Mouse (Mus musculus) spleen, embryonic (tissue): Measurements from ENCODE around the gene Car9.
"Not testable (repeated sequence)": the region's sequence is repeated elsewhere in the genome, so short reads cannot be mapped to it uniquely, and the experiment has no call there.

Experiments
- CTCF ChIA-PET: fragments of 350-600 bp; sonication (Branson Sonifier 250); formaldehyde crosslinking; loops from one replicate; lab custom pipeline; 2022; lab: Charles Lee

Gene Car9

DNA sequence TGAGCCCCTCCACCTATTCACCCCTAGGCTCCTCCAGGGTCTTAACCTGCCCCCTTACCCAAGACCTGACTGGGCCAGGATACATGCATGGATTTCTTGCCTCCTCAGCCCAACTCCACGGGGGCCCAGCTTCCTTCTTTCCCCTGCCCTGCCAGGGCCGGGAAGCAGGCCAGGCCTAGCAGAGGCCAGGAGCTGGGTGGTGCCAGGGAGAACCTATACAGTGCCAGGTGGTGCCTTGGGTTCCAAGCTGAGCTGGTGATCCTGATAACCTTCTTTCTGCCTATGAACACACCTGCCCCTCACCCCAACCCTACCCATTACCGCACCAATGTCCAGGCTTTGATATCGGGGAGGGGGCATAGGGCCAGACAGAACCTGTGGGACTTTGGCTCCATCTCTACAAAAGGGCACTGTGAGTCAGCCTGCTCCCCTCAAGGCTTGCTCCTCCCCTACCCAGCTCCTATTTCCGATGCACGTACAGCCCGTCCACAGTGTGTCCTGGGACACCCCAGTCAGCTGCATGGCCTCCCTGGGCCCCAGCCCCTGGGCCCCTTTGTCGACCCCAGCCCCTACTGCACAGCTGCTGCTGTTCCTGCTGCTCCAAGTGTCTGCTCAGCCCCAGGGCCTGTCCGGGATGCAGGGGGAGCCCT is at the start of gene Car9:
Car9 (plus strand) TSS at position 431 of the 650 bp plus-strand sequence.
- CTCF ChIA-PET, result no interaction called here

DNA sequence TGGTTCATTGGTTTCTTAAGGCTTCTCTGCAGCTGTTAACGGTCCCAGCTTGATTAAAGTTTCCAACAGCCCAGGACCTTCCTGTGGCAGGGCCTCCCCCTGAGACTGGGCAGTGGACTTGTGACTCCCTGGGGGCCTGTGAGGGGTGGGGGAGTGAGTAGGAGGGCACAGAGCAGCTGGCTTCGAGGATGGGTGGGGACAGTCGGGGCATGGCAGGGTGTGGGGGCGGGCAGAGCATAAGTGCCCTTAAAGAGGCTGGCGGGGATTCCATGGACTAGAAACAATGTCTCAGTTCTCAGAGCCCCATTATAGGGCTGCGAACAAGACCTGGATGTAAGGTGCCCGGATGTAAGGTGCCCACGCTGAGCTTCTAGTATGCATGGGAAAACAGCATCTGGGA is 49.6 kb upstream of the Car9 start:
- CTCF ChIA-PET, result interaction anchor here (0.6 to 1.2 kb wide), 3 partner anchors 11 to 26 kb away, joined by 3 to 4 read pairs (median 4); no protein-coding TSS in a partner anchor

DNA sequence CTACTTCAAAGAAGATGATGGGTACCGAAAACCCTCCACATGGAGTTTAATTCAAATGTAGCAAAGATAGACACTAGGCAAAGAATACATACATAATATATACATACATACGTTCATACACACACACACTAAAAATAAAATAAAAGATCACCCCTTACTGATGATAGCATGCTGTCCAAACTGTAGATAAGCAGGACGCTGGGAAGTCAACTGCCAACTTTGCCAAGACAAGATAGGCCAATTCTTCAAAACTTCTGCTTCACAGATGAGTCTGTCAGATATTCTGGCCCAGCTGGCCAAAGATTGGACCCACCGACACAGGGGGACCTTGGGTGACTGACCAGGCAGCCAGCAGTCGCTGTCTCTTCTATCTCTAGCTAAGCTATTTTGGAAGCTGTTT is 43.7 kb upstream of the Car9 start:
- CTCF ChIA-PET, result no interaction called here

DNA sequence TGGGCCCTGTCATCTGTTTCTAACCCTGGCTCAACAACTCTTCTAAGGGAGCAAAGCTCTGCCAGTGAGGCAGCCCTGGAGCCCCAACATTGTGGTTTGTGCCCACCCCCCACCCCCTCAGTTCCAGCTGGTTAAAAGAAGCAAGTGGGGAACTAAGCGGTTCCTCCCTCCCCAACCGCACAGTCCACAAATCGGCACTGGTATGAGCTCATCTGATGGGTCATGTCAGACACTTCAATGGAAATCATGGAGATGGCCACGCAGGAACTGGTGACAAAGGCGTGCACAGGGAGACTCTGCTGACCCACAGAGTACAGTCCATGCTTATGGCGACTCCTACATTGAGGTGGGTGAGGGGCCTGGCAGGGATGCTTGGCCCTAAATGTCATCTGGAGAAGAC is 40.8 kb upstream of the Car9 start:
- CTCF ChIA-PET, result interaction anchor here (0.5 to 1.0 kb wide), 3 partner anchors 12 to 218 kb away, joined by 3 to 16 read pairs (median 6); partner anchors contain the start of gene Cd72

DNA sequence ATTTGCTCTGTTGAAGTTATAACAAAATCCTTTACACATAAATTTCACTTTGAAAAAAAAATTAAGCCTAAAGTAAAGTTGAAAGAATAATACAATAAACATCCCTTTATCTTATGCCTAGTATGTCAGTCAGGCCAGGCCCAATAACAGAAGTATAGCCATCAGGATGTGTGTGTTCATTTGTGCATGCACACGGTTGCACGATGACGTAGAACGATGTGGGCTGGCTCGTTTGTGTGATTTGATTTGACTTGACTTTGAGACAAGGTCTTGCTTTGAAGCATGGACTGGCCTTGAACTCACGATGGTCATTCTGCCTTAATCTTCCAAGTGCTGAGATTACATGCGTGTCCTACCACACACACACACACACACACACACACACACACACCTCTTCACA is 39.9 kb upstream of the Car9 start:
- CTCF ChIA-PET, result interaction anchor here (0.6 to 1.0 kb wide), 5 partner anchors 10 to 217 kb away, joined by 3 to 12 read pairs (median 3); partner anchors contain the start of gene Cd72

DNA sequence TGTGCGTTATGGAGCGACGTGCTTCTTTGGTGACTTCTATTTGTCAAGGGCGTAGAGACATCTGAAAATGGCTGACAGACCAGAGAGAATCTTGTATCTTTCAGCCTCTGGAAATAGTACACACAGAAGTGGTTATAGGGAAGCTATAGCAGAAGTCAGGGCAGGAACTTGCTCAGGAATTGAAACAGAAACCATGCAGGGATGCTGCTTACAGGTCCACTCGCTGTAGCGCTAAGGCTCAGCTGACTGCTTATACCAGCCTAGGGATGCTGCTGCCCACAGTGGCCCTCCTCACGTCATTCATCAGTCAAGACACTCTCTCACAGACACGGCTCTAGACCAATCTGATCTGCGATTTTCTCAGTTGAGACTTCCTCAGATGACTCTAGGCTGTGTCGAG is 36.5 kb upstream of the Car9 start:
- CTCF ChIA-PET, result interaction anchor here (0.8 kb wide), 1 partner anchor 51 kb away, joined by 3 read pairs; no protein-coding TSS in a partner anchor

DNA sequence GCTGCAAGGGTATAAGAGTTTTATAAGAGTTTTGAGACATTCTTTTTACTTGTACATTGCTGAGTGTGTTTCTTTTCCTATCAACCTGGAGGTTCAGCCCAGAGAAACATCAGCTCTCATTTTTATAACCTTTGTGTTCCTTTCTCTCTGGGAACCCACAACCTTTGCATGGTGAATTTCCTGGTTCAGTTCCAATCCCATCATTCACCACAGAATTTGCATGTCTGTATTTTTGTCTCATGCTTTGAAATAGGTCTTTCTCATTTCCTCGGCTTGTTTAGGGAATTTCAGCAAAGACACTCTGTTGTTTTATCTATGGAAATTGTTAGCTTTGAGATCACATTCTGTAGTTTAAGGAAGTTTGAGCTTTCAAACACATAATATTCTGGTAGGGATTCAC is 33.1 kb upstream of the Car9 start:
- CTCF ChIA-PET, result interaction anchor here (1.1 kb wide), 1 partner anchor 30 kb away, joined by 5 read pairs; no protein-coding TSS in a partner anchor

DNA sequence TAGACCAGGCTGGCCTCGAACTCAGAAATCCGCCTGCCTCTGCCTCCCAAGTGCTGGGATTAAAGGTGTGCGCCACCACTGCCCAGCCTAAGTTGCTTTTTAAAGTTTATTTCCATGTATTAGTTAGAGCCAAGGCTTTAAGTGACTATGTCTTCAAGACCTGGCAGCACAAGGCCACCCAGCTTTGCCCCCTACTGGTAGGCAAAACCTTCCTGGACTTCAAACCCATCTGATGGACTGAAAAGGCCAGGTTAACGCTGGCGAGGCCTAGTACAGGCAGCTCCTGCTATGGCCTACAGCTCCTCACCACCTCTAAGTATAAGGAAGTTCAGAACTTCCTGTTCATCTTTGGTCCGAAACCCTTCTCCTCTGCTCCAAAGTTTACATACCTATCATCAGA is 30.2 kb upstream of the Car9 start:
- CTCF ChIA-PET, result interaction anchor here (0.7 to 1.6 kb wide), 4 partner anchors 10 to 29 kb away, joined by 3 to 6 read pairs (median 4); no protein-coding TSS in a partner anchor

DNA sequence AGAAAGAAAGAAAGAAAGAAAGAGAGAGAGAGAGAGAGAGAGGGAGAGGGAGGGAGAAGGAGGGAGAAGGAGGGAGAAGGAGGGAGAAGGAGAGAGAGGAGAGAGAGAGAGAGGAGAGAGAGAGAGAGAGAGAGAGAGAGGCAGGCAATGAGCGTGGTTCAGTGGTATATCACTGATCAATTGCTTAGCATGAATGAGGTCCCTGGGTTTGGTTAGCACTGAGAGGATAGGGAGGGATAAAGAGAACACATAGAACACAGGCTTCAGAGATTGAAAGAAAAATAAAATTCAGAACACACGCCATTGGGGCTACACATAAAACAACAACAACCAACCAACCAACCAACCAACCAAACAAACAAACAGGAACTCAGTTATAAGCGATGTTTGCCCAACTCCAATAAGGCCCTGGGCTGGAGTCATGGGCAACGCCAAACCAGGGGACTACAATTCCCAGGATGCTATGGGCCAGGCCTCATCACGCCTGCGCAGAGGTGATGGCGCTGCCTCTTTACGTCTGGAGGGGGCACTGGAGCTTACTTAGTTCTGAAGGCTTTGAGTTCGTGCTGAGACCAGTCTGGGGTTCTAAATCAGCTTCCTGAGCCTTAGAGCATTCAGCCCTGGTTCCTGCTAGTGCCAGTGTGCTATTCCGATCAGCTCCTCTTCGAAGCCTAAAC is 28.8 kb upstream of the Car9 start:
- CTCF ChIA-PET, result no interaction called here

DNA sequence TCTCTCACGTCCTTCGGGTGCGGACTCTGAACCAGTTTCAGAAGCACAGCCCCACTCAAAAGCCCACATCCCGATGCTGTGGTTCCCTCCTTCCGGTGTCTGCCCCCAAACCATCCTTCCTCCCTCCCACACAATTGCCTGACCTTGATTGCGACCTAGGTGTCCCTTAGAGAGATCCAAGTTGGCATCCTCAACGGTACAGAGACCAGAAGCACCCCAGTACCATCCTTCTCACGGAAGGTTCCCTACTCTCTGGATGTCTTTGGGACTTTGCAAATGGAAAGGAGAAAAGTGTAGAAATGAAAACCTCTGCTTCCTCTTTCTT is 28.3 kb upstream of the Car9 start:
- CTCF ChIA-PET, result interaction anchor here (0.6 to 1.1 kb wide), 4 partner anchors 15 to 44 kb away, joined by 3 to 19 read pairs (median 3); no protein-coding TSS in a partner anchor

DNA sequence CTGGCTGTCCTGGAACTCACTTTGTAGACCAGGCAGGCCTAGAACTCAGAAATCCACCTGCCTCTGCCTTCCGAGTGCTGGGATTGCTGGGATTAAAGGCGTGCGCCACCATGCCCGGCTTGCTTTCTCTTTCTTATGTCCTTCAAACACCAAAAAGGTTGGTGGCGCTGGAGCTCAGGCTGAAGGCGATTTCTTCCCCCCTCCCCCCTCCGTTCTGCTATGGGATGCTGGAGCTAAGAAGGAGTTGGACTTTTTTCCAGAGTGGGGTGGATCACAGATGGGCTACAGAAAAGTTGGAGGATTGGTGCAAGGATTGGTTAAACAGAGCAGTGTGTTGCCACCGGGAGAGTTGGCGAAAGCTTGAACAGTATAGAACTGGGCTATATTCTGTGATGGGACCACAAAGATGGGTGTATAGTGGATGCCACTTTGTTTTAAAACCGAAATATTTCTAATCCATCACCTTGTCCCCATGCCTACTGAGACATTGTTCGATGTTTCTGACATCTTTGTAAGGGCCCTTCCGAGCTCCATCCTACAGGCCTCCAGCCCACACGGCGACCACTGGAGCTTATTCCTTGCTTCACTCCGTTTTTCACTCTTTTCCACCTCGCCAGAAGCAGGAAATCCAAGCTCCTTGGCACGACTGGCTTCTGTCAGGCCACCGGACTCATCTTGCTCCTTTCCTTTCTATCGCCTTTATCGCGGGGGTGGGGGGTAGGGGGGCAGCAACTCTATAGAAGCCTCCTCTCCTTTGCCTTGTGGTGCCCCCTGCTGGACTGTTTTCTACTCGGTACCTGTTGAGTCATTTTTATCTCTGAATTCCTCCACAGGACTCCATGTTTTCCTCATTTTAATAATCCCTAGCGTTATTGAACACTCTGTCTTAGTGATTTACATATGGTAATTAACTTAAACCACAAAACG is 27.6 kb upstream of the Car9 start:
- CTCF ChIA-PET, result interaction anchor here (0.6 to 1.1 kb wide), 10 partner anchors 10 to 178 kb away, joined by 3 to 19 read pairs (median 4); no protein-coding TSS in a partner anchor

DNA sequence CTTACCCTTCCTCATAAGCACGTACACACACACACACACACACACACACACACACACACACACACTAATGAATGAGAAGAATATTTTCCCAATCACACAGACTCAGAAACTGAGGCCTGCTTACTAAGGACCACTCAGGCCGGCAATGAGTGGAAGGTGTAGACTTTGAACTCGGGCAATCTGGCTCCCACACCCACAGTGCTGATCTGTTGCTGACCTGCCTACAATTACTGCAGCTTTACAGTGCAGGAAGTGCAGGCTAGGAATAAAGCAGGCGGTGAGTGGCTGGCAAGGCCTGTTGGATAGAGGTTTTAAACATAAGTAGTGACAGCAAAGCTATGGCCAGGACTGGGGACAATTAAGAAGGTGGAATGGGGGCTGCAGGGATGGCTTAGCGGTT is 25.8 kb upstream of the Car9 start:
- CTCF ChIA-PET, result interaction anchor here (0.6 to 1.6 kb wide), 4 partner anchors 12 to 48 kb away, joined by 5 to 12 read pairs (median 6); partner anchors contain the start of gene Ccdc107

DNA sequence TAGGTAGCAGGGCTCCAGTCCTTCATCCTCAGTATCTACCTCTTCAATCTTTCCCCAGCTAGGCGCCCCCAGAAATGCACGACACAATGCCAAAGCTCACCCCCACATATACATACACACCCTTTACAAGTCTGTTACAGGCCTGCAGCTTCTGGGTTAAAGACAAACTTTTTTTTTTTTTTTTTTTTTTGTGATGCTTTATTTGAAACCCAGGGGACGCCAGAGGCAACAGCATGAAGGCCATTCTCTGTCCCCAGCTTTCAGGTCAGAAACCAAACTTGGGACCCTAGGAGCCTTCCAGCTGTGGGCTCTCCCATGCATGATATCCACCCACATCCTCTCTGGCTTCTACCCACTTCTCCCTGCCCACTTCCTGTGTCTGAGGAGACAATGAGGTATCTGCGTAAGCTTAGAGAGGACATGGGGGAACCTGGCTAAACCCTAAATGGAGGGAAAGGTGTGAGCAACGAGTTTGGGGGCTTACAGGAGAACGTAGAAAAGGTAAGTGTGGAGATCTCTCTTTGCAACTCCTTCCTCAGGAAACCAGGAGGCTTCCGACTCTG is 24.8 kb upstream of the Car9 start:
- CTCF ChIA-PET, result interaction anchor here (0.6 to 1.6 kb wide), 4 partner anchors 11 to 76 kb away, joined by 3 to 5 read pairs (median 4); partner anchors contain the start of gene Ccdc107

DNA sequence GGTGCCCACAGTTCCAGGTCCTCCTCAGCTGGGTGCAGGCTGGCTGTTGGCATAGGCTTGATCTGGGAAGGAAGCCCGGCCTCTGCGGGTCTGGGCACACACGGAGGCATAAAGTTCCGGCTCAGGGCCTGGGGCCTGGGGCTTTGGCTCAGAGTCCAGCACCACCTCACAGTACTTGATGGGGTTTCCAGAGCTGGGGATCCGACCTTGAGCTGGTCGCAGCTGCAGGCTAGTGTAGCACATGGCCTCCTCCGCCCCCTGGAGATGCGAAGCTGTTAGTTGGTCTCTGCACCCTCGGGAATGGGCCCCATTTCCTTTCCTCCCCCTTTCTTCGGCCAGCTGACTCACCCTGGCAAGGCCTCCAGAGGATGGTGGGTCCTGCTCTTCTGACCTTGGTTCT is 24.2 kb upstream of the Car9 start:
- CTCF ChIA-PET, result interaction anchor here (0.5 to 0.8 kb wide), 3 partner anchors 10 to 75 kb away, joined by 3 read pairs; partner anchors contain the start of gene Ccdc107

DNA sequence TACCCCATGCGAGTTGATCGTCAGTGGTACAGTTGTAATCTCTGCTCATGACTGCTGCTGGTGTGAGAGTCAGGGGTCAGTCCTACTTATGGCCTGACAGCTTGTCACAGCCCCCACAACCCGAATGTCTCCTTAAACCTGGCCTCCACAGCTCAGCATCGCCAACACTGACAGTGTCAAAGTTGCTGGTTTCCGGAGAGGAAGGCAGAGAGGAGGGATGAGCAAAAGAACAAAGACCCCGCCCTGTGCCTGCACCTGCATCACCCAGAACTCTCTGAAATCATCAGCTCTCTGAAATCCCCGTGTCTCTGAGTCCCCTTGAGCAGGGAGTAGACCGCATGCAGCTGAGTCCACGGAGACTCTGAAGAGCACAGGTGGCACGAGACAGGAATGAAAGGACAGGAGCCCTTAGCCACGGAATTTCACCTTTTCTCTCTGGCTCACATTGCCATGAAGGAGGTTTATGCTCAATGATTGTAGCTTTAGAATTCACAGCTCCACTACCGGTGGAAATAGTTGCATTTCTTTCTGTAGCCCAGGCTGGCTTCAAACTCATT is 23.2 kb upstream of the Car9 start, which contains the start of gene Sit1:
Sit1 (minus strand) TSS at position 200 of the 557 bp plus-strand sequence.
- CTCF ChIA-PET, result no interaction called here

DNA sequence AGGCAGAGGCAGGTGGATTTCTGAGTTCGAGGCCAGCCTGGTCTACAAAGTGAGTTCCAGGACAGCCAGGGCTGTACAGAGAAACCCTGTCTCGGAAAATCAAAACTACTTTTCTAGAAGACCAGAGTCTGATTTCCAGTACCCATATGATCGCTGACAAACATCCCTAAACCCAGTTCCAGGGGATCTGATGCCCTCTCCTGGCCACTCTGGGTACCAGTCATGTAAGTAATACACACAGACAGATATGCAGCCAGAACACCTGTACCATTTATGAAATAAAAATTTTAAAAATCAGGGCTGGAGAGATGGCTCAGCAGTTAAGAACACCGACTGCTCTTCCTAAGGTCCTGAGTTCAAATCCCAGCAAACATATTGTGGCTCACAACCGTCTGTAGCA is 21.1 kb upstream of the Car9 start:
- CTCF ChIA-PET, result not testable (repeated sequence)

DNA sequence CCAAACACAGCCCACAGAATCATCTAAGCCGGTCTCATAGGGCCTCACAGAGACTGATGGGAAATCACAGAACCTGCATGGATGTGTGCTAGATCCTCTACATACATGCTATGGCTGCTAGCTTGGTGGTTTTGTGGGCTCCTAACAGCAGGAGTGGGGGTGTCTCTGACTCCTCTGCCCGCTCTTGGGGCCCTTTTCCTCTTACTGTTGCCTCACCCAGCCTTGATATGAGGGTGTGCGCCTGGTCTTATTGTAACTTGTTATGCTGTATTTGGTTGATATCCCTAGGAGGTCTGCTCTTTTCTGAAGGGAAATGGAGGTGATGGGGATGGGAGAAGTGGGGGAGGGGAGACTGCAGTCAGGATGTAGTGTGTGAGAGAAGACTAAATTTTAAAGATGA is 17.2 kb upstream of the Car9 start:
- CTCF ChIA-PET, result interaction anchor here (0.6 kb wide), 1 partner anchor 10 kb away, joined by 3 read pairs; no protein-coding TSS in a partner anchor

DNA sequence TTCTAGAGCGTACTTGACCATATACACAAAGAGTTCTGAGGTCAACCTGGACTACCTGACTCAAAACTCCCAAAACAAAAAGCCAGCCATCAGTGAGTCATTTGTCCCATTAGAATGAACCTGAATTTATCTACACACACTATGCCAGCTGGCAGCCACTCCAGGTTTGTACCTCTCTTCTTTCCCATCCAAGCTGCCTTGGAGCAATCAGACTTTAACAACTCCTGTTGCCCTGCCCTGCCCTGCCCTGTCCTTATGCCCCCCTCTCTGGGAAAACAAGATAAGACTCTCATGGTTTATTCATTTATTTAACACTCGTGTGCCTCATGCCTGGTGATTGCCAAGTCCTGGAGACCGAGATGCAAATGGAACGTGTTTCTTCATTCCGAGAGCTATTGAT is 16.0 kb upstream of the Car9 start:
- CTCF ChIA-PET, result no interaction called here

DNA sequence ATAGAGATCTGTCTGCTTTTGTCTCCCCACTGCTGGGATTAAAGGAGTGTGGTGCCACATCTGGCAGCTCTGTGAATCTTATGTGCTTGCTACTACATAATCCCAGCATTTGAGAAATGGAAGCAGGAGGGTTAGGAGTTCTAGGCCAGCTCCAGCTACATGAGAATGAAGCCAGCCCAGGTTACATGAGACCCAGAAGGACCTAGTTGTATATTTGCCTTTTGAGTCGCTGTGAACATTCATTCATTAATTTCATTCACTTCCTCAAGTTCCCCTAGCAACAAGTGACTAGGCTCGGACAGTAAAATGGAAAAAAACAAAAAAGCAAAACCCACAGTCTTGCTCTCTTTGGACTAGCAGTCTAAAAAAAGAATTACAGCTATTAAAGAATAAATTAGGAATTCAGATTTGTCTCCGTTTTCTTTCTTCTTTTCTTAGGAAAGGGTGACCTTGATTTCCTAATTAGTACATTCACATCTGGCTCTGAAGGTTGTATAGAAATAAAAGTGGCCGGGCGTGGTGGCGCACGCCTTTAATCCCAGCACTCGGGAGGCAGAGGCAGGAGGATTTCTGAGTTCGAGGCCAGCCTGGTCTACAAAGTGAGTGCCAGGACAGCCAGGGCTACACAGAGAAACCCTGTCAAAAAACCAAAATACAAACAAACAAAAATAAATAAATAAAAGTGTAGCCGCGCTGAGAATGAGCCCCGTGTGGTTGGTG is 14.5 kb upstream of the Car9 start:
- CTCF ChIA-PET, result interaction anchor here (0.7 to 1.3 kb wide), 3 partner anchors 10 to 102 kb away, joined by 3 to 5 read pairs (median 3); no protein-coding TSS in a partner anchor

DNA sequence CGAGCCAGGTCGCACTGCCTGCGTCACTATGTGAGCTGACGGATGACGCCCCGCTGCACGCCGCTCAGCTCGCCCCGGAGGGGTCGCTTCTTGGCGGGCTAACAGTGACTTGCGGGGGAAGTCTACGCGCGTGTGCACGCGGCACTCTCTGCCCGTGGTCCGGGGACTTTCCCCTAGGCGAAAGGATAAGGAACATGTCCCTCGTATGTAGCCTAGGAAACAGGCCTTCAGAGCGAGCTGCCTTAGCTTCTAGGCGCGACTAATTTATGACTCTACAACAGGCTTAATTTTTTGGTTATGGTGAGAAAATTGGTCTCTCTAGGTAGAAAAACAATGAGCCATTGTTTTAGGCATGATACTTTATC is 14.0 kb upstream of the Car9 start, which contains the start of gene Ccdc107:
Ccdc107 (plus strand) TSS at position 80 of the 365 bp plus-strand sequence.
- CTCF ChIA-PET, result interaction anchor here (0.7 to 1.3 kb wide), 4 partner anchors 10 to 101 kb away, joined by 3 to 19 read pairs (median 4); no protein-coding TSS in a partner anchor
